Mouse (Mus musculus) kidney, postnatal 14 days (tissue): ENCODE measurements at regions not wholly inside any gene's neighbourhood (a gene's known extent, or its start where the extent isn't known, plus 50 kb on each side); places are given as distances from the start of the nearest gene placed in this dataset.
A peak's percentile ranks its signal among the peaks of the same experiment; 100 is the strongest.

Experiments used
- DNase-seq: peaks from one replicate; pipeline ENCODE4 v3.0.0; 2022; ENCODE audit warnings: mixed read lengths

DNA sequence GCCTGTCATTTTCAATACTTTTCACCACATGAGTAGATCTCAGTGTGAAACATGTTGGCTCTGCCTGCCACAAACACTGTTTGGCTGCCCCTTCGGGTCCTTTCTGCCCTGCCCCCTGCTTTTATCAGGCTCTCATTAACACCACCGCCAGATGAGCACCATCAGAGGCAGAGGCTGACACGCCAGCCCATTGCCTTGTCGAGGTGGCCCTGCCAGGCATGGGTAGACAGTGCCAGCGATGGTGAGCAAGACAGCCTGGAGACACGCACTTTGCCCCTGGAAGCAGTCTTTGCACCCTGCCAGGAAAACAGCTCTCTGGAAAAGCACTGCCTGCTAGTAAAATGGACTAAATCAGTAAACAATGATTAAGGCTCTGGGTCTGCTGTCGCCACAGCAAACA, 158.2 kb downstream of the Gm10295 start:
- DNase-seq: peak; percentile 67

DNA sequence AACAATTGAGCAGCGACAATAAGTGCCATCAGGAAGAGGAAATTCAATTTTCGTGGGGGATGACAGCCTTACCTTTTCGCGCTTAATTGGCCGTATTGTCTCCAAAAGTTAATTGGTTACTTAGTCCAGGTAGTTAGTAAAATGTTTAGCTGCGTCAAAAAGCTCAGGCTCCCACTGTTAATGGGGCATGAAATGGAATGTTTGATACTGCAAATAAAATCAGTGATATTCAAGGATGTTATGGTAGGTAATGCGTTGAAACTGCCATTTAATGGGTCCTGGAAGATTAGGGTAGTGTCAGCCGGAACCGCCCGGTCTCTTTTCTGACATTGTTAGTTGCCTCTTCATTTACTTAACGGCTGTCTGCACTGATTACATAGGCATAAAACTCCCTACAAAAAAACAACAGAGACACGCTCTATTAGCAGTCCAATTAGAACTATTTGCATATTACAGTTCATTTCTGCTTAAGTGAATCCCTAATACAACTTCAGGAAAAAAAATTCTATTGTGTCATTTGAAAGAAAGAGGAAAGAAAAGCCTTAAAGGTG, 161.0 kb downstream of the Gm10295 start:
- peak; percentile 10 for DNase-seq

DNA sequence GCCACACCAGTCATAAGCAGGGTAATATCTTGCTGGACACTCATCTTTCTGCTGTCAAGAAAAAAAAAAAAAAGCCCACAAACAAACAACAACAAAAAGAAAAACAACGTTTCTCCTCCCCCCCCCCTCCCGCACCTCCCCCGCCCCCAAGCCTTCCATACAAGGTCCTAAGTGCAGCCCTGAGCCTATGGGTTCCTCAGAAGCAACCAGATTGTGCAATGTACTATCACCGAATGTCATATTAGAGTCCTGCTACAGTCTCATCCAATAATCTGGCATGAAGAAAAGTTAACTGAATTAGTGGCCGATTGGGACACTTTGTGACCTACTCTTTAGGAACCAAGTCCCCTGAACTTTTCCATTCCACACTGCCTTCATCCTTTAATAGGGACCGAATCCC, 161.5 kb downstream of the Gm10295 start:
- DNase-seq: no peak

DNA sequence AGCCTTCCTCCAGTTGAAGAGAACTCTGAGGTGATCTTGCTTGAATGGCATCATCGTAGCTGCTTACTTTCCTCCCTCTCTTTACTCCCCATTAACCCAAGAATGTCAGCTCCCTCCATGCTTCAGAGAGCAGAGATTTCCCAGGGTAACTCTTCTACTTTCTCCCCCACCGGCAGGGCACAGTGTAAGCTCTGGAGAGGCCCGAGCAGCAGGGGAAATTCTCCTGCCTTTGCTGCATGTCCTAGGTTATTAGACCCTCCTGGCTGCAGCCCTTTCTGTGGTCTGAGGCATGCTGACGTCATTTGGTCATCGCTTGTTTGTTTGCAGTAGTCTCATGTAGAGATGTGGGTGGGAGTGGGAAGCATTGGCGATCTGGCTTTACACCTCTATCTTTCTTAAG, 163.2 kb downstream of the Gm10295 start:
- peak; percentile 20 for DNase-seq

DNA sequence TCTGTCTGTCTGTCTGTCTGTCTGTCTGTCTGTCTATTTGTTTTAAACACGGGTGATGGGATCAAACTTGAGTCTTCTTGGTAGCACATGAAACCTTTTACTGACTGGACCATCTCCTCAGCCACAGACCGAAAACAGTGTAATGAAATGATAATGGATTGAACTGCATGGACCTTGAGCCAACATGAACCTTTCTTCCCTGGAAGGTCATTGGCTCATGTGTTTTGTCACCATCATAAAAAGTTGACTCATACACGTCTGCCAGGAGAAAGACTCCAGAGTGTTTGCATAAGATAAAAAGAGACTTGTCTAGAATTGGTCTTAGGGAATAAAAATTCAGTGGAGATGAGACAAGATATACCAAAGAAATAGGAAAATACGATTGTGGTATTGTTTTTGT, 176.4 kb downstream of the Gm10295 start:
- DNase-seq: no peak

DNA sequence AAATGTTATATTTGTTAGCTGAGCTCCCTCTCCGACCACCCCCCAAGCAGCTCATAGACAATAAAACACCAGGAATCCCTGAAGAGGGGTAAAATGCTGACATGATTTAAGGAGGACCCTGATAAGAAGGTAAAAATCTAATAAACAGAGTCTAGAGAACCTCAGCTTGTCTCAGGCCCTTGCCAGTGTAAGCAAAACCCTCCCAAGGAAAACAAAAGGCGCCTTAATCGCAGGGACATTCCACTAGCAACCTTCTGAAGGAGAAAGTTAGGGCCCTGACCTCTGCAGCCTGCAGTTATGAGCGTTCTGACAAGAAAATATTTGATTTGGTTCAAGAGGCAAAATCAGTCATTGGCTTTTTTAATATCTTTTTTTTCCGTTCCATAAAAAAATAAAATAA, 212.2 kb downstream of the Gm10295 start:
- peak; percentile 71 for DNase-seq

DNA sequence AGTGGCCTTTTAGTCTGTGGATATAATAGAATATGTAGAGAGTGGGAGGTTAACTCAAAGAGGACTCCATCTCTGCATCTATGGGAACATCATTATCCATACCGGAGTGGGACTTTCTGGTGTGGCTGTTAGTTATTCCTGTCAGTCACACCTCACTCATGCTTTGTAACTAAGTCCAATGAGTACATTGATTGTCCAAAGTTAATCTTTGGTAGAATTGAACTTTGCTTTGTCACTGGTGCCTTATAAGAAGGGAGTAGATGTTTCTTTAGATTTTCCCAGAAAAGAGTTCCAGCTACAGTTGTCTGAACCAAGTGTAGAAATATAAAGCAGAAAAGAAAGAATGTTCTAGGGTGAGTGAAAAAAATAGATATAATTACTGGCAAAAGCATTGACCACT, 221.3 kb downstream of the Gm10295 start:
- DNase-seq: no peak

DNA sequence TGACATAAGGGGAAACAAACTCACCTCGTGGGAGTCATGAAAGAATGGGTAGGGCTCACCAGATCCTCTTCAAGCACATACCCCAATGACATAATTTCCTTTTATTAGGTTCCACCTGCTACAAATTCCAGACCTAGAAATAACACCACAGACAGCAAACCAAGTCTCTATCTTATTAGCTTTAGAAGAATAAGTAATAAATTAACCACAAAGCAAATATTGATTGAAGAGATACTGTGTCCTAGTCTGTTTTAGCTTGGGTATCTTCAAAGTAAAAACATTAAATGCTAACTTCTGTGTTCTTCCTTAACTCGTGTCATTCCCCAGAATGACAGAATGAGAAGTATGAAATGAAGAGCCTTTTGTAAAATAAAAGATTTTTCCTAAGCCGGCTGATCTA, 222.4 kb downstream of the Gm10295 start:
- no peak for DNase-seq

DNA sequence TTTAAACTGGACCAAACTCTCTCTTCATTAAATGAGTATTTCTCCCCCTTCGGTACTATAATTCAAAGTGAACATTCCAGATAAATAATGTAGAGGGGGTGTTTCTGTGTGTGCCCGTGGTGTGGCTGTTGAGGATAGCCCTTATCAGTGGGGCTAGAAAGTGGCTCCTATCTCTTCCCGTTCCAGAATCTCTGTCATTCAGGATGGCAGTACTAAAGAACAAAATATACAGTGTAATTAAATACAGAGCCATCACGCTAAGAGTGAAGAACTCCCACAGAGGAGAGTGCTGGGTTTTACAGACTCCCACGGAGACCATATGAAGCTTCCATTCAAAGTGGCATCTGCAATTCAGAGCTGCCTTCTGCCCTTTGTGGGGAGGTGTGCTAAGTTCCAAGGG, 229.8 kb downstream of the Gm10295 start:
- DNase-seq: no peak

DNA sequence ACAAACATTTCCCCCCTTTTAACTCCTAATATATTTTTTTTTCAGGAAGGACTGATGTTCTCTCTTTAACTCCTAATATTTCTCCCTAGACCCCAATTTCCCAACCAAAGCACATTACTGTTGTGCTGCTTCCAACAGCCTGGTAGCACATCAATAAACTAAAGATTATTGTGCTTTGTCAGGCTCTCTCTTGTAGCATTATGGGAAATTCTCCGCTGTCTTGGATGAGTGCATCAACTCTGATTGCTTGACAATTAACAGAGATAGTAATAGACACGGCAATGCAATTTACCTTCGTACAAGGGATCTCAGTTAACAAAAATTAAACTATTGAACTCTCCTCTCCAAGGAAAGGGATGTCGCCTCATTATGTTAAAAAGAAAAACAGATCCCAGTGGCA, 230.3 kb downstream of the Gm10295 start:
- DNase-seq: no peak

DNA sequence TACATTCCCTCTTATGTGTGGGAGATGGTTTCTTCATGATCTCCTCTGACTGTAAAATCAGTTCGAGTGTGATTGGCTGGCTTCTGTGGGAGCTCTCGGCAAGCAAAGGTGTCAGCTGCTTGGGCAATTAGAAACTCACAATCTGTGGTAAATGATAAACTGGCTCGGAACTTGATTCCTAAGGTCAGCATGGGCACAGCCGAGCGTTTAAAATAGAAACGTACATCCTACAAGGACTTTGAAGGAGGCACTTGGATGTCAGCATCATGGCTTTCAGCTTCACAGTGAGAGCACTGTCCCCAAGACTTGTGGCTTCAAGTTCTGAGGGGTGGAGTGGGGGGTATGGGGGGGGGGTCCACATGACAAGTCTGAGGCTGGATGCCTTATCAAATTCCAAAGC, 231.3 kb downstream of the Gm10295 start:
- DNase-seq: peak; percentile 49

DNA sequence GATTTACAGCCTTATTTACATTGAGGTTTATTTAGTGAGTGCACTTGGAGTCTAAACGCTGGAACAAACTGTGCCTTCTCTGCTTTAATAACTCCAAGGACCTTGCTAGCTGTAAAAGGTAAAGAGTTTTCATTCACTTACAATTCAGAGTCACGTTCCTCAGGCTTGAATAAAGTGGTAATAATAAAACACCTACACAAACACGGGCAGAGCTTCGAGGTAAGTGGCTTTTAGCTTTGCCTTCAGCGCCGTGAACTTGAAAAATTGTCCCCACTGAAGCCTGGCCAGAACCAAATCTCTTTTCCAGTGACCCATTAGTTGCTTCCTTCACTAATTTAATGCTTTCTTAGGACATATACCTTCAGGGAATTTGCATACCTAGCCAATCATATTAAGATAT, 244.2 kb downstream of the Gm10295 start:
- DNase-seq: peak; percentile 44

DNA sequence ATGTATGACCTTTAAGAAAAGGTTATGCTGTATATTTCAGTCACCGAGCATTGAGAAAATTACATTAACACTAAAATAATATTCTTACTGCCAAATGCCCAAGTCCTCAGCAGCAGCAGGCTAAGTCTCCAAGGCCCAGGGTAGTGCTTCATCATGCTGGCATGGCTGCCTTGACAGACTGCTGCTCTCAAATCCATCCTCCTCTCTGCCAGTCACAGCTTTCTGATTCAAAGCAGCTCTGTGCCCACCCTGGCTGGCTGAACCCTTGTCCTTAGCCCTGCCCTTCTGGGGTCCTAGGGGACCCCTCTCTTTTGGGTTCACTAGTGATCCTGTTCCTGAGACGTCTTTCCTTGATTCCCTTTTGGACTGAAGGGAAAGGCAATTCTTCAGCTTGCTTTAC, 251.0 kb downstream of the Gm10295 start:
- DNase-seq: no peak

DNA sequence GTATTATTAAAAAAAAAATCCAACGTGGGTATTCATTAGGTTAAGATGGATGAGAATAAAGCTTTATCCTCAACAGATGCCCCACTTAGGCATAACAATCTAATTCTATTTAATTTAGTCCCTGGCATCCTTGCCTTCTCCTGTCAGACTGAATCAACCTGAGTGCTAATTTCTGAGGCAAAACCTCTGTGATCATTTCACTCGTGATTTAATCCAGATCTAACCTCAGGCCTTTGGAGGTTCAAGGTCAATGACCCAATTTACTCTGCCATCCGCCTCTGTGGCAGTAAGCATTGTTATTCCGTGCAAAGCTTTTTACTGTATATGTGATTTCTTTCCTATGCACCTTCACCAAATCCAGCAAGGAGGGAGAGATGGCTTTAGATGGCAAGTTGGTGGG, 253.0 kb downstream of the Gm10295 start:
- no peak for DNase-seq

DNA sequence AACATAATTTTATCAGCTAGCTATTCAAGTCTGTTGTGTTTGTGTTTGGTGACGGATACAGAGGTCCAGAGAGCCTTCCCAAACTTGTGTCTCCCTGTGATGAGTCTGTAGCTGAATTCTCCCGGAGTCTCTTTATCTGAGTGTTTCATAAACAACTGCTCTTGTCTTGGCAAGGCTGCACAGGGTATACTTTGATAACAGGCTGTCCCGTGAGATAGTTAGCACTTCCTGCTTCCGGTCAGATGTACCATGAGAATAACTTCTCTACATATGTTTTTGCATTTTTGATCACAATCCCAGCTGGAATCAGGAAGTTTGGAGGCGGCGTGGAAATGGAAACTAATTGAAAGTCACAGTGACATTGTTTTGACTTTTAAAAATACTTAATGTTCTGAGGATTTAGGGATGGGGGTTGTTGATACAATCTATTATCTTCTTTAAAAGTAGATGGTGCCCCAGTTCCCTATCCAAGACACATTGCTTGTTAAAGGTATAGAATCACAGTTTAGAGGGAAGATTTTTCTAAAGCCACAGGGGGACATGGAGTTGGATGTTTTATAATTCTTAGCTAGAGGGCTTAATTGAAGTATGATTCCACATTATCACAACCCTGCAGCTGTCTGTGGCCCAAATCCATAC, 257.9 kb downstream of the Gm10295 start:
- peak; percentile 27 for DNase-seq

DNA sequence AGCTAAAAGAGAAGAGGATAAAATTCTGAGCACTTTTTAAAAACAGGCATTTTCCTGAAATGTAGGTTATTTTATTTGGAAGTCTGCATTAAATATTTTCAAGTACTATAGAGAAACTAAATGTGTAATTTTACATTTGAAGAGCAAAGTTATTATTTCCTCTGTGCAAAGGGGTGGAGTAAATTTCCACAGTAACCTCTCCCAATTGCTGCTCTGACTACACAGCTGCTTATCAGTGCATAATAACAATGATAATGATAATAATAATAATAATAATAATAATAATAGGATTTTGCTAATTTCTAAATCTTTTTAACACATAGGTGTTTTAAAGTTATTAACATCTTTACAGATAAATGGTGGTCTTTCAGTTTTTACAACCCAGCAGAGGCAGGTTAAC, 258.5 kb downstream of the Gm10295 start:
- DNase-seq: no peak

DNA sequence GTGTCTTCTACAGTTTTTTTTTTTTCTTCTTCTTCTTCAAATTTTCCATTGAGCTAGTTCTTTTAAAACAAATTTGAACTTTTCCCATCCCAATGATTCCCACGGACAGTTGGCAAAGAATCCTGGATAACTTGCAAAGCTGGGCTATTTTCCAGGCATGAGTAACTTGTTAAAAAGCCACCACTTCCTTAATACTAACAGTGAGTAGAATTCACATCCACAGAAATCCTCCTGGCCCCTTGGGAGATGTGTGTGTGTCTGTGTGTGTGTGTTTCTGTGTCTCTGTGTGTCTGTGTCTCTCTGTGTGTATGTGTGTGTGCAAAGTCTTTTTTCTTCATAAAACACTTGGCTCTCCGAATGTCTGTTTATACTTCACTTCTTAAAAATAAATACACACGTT, 259.0 kb downstream of the Gm10295 start:
- DNase-seq: peak; percentile 59

DNA sequence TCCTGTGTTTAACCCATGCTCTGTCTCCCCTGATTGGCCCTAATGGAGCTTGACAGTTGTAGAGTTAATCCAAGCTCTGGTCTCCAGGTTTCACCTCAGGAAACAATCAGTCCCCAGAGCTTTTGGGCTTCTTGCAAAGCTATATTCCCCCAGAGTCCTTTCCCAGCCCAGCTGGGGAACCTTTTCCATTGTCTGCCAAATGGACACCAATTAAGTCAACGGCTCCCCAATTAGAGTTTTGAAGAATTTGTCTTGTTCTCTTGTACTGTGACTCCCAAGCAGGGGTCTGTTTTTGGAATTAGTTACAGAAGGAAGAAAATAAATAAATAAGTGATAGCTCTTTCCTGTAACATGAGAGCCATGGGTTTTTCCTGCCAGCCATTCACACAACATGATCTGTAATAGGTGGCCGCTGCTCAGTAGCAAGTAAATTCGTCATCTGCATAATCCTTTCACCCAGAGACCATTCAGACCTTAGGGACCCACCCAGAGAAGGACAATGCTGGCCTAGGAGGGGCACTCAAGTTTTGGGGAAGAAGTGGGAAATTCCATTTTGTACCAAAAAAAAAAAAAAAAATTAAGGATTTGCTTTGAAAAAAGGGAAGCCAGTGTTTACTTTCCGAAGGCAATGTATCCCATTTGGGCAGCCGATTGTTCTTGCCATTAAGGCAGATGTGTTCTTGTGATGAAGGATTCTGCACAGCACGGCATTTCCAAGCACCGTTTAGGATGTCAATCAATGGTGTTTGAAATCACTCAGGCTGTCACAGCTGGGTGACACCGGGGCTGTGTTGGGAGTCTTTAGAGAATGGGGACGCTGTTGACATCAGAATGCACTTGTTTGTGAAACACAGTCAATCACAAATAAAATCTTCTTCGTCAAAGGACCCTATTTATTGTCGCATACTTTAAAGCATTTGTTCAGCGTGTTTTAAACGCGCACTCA, 286.6 kb downstream of the Gm10295 start:
- peak; percentile 5 for DNase-seq

DNA sequence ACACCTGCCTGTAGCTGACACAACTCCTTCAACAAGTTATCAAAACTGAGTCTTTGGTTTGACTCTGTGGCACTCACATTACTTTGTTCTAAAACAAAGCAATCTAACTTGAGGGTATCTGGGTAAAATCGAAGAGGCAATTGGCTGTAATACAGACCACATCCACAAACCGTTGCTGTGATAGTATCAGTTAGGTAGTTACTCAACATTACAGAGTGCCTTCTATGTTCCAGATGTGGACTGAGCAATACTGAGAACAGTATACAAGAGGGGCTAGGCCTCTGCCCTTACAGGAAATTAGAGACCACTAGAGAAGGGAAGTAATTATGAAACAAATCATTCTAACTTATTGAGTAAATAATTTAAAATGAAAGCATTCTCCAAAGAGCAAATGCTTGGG, 300.5 kb downstream of the Gm10295 start:
- no peak for DNase-seq

DNA sequence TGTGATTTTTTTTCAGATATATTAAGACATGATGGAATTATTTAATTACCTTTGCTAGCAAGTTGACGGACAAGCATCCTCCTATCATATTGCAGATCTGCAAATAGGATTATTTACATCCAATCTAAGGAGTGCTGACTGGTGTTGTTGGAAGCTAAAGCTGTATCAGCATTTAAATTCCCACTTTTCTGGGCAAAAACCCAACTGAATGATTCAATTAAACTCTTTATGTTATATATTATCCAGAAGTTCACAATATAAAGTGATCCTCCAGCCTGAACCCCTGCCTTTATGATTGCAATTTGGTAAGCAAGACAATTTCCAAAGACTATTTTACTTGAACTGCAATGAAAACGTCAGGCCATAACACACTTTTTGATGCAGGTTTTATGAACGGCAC, 304.1 kb downstream of the Gm10295 start:
- no peak for DNase-seq

DNA sequence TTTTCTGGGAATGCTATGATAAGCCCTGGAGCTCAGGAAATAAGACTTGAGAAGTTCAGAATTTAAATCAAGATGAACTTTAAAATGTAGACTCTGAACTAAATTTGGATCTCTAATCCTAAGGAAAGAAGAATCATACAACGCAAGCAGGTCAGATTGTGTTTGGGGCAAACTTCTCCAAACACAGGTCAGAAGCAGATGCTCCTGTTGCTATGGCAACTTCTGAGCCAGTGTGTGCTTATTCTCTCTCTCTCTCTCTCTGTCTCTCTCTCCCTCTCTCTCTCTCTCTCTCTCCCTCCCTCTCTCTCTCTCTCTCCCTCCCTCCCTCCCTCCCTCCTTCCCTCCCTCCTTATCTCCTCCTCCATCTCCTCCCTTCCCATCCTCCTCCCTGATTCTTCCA, 304.7 kb downstream of the Gm10295 start:
- DNase-seq: no peak

DNA sequence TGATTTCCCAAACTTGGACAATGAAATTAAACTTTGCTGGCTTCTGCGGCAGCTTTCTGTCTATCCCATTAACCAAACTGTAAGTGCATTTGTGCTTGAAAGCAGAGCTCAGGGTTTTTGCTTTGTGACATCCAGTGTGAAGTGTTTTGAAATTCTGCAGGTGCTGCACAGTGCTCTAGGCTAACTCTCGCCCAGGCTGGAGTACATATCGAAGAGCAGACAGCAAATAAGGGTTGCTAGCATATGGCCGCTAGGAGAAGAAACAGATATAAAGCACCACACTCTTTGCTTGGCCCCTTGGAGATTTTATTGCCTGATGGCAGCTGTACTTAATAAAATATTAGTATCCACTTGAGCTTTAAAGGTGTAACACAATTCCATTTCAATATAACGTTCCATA, 307.5 kb downstream of the Gm10295 start:
- DNase-seq: no peak

DNA sequence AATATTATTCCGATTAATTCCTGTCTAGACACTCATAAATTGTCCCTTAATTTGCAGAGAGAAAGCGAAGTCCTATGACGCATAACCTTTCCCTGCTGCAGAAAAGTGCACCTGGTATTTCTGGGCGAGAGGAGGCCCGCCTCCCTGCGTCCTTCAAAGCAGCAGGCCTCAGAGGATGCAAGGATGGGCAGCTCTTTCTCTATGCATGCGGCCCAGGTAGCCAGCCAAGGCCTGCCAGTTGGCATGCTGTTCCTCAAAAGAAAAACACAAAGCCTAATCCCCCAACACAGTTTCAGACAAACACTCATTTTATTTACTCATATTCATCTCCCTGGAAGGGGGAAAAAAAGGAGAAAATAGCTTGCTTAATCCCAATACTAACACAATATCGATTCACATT, 308.2 kb downstream of the Gm10295 start:
- DNase-seq: no peak

DNA sequence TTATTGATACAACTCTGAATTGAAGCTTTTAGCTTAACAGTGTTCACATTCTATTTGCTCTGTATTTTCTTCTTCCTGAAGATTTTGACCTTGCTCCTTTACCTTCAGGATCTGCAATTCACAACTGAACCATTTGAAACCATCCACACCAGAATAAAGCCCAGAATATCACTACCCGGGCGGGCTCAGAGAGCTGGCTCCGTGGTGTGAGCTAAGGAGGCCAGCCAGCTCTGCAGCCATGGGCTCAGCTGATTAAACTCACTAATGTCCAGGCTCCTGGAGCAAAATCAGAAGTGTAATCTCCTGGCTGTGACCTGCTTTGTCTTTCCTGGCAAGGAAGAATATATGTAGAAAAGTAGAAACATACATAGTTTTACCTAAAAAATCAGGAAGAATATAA, 309.9 kb downstream of the Gm10295 start:
- no peak for DNase-seq
